Mouse (Mus musculus) megakaryocyte, embryonic 14.5 days (primary cell): ENCODE data around the gene Armc8. TPM values are rescaled to one million over a fixed set of nuclear protein-coding genes. Genes with fewer than 3 reads are reported as not detected.

Experiments
- H3K27me3 ChIP-seq: replicated peaks from 2 replicates; pipeline ENCODE3; 2012; ENCODE audit warnings: inconsistent platforms
- H3K36me3 ChIP-seq: replicated peaks from 2 replicates; pipeline ENCODE3; 2012; ENCODE audit warnings: low read length, inconsistent platforms, mixed read lengths
- H3K4me1 ChIP-seq: 2 replicates; pipeline ENCODE4 v1.6.1; 2012; ENCODE audit warnings: inconsistent platforms
- H3K4me3 ChIP-seq: replicated peaks from 2 replicates; pipeline ENCODE3; 2012; ENCODE audit warnings: moderate library complexity, mild to moderate bottlenecking, inconsistent platforms
- H3K9me3 ChIP-seq: 2 replicates; pipeline ENCODE4 v1.6.1; 2012; ENCODE audit warnings: inconsistent platforms
- FLI1 ChIP-seq: IDR thresholded peaks from 2 replicates; pipeline ENCODE4 v1.6.1; 2012; ENCODE audit warnings: low read length, inconsistent platforms, mixed read lengths
- GATA1 ChIP-seq: IDR thresholded peaks from 3 replicates; pipeline ENCODE4 v1.6.1; 2012; ENCODE audit warnings: mixed read lengths, low read length, inconsistent platforms, borderline replicate concordance
- polyA plus RNA-seq: library from polyadenylated mRNA; stranded (reverse); fragments of >175 nt; gene quantifications from 2 replicates; pipeline ENCODE4 v1.2.3, GENCODE M21; 2012; ENCODE audit warnings: low replicate concordance; ENCODE audit not compliant: insufficient read depth

Armc8 gene
- polyA plus RNA-seq, 1 experiment: 1.1 TPM

DNA sequence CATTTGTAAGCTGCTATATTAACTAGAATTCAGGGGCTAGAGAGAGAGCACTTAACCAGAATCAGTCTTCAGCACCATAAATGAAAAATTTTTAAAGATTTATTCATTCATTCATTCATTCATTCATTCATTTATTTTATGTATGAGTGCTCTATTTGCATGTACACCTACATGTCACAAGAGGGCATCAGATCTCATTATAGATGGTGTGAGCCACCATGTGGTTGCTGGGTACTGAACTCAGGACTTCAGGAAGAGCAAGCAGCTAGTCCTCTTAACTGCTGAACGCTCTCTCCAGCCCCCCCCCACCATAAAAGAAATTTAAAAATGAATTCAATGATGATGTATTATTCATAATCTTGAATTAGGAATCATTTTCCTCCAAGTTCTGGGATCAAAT lies 22.4 kb downstream of the Armc8 start:
- TF ChIP-seq GATA1 (no peak), FLI1 (no peak)
- Histone ChIP-seq H3K4me1 (no peaks in the 10 kb centered on the region), H3K27me3 (no peaks in the 10 kb centered on the region), H3K4me3 (no peak overlapping the region), H3K36me3 (peaks cover 23% of the 10 kb centered on the region), H3K9me3 (no peaks in the 10 kb centered on the region)

DNA sequence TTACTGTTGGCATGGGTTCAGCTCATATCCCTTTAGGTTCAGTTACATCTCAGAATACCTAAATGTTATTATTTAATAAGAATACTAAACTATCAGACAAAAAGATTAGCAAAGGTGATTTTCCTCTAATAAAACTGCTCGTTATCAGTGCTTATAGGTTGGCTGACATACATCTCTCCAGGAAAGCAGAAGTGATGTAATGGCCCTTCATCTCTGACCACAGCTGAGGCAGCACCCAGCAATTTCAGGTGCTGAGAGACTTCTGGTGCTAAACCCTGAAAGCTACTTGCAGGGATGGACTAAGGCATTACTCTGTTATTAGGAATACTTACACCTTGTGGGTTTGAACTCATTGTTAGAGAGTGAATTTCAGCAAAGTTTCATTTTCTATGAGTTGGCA lies 36.8 kb downstream of the Armc8 start:
- Histone ChIP-seq H3K36me3 (peaks cover 93% of the 10 kb centered on the region), H3K4me3 (no peak overlapping the region), H3K4me1 (no peaks in the 10 kb centered on the region), H3K9me3 (no peaks in the 10 kb centered on the region), H3K27me3 (no peaks in the 10 kb centered on the region)
- TF ChIP-seq GATA1 (no peak), FLI1 (no peak)

DNA sequence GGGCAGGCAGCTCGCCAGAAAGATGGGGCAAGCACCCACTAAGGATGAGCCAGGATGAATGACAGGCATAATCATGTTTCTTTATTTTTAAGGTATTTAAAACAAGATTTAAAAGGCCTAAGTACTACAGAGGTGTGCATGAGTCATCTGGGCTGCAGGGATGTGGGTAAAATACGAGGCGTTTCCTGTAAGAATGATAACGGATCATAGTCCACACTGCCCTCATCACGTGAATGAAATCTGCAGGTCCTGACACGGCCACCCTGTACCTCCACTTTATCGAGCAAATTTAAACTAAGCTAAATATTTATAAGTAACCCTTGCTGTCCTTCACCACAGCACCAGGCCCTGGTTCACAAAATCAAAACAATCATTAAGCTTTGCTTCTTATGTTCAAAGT lies 62.8 kb downstream of the Armc8 start:
- Histone ChIP-seq H3K4me3 (no peak overlapping the region), H3K36me3 (peaks cover 58% of the 10 kb centered on the region), H3K27me3 (no peaks in the 10 kb centered on the region), H3K9me3 (no peaks in the 10 kb centered on the region), H3K4me1 (peaks cover under 1% of the 10 kb centered on the region; the same call in 1 of the 2 replicates)
- no peak for TF ChIP-seq FLI1
- no peak for TF ChIP-seq GATA1

DNA sequence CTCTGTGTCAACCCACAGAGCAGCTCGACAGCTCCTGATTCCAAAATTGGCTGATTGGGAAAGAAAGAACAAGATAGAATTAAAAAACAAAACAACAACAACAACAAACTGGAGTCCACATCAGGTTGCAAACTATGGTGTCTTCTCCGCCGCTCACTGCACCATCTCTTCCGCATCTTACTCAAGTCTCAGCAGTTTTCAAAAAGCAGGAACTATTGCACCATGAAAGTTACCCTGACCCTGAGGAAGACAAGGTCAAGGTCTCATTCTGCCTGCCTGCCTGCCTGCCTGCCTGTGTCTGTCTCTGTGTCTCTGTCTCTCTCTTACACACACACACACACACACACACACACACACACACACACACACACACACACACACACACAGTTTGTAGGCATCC lies 69.4 kb downstream of the Armc8 start:
- peaks cover 63% of the 10 kb centered on the region for H3K36me3 ChIP-seq
- TF ChIP-seq FLI1 (no peak), GATA1 (no peak)
- H3K27me3 ChIP-seq: no peaks in the 10 kb centered on the region
- peaks cover 13% of the 10 kb centered on the region for H3K4me1 ChIP-seq
- peaks cover 1% of the 10 kb centered on the region; the same call in 1 of the 2 replicates for H3K9me3 ChIP-seq
- no peak overlapping the region for H3K4me3 ChIP-seq

DNA sequence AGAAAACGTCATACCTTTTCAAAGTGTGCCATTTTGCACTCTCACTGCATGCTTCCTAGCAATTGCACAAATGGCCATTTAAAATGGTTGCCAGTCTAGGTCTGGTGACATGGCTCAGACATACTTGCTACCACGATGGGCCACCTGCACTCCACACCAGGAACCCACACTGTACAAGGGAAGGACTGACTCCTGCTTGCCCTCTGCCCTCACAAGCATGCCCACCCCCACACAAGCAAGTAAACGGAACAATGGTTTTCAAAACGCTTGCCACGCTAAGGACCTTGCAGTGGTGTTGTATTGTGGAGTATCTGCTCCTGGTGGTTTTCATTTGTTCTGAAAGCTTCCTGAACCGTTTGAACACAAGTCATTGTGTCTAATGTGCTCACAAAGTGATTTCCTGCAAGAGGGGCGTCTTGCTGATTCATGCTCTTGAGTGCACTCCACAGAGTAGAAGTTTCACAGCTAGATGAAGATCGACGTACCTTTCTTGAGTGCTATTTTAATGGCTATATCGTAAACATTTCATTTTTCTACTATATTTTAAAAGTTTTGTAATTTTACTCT lies 76.0 kb downstream of the Armc8 start:
- Histone ChIP-seq H3K9me3 (peaks cover 3% of the 10 kb centered on the region; the same call in 1 of the 2 replicates), H3K27me3 (no peaks in the 10 kb centered on the region), H3K36me3 (peaks cover 75% of the 10 kb centered on the region), H3K4me1 (peaks cover 22% of the 10 kb centered on the region), H3K4me3 (peak overlapping the region; percentile 84)
- no peak for TF ChIP-seq FLI1
- TF ChIP-seq GATA1: no peak

DNA sequence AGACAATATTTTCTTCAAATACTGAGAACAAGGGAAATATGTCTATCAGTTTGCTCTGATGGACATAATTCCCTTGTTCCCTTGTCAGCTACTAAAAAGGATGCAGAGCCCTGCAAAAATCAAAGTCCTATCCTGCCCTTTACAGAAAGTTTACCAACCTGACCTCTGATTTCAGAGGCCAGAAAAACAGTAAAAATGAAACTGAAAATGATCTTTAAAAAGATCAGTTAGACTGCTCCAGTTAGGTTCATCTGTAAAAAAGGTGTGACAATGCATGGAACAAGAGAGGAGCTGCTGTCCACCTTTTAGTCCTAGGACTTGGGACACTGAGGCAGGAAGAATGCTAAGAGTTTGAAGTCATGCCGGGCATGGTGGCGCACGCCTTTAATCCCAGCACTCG lies 77.6 kb downstream of the Armc8 start:
- H3K36me3 ChIP-seq: peaks cover 76% of the 10 kb centered on the region

DNA sequence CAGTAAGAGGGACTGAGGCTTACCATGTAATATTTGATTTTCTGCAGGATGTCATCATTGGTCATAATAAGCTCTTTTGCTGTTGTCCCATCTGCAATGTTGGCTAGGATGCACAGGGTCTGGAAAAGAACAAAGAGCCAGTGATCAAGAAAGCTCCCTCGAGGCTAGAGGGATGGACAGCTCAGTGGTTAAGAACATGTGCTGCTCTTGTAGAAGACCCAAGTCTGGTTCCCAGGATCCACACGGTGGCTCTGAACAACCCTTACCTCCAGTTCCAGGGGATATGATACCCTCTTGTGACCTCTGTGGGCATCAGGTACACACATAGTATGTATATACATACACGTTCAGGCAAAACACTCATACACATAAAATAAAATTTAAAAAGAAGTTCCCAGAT lies 80.9 kb downstream of the Armc8 start:
- Histone ChIP-seq H3K27me3 (no peaks in the 10 kb centered on the region), H3K36me3 (peaks cover 84% of the 10 kb centered on the region), H3K4me3 (no peak overlapping the region), H3K9me3 (no peaks in the 10 kb centered on the region), H3K4me1 (peaks cover 46% of the 10 kb centered on the region)
- no peak for TF ChIP-seq FLI1
- no peak for TF ChIP-seq GATA1

More for the DNA sequence above, 77.6 kb downstream of the Armc8 start:
- peaks cover 28% of the 10 kb centered on the region for H3K4me1 ChIP-seq
- H3K4me3 ChIP-seq: no peak overlapping the region
- TF ChIP-seq FLI1 (no peak), GATA1 (no peak)
- peaks cover 3% of the 10 kb centered on the region; the same call in 1 of the 2 replicates for H3K9me3 ChIP-seq
- H3K27me3 ChIP-seq: no peaks in the 10 kb centered on the region

DNA sequence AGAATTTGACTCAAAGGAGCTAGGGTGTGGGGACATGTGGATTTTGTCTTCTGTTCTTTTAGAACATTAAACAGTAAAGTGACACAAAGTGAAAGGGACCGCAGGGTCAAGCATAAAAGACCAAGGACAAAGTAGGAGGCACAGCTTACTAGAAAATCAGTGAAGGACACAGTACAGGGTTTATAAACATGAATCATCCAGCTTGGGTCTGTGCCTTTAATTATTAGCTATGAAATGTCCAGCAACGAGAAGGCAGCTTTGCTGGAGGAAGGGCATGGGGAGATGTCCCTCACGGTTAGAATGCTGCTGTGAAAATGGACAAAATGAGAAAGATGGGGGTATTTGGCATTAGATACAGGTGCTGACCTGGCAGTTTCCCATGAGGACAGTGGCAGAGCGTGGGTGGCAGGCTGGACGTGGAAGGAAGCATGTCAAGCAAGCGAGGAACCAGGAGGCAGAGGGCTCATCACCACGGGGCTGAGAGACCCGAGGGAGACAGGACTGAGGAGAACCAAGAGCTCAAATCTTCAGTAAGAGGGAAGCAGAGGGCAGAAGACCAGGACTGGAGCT lies 81.5 kb downstream of the Armc8 start:
- Histone ChIP-seq H3K9me3 (no peaks in the 10 kb centered on the region), H3K4me3 (no peak overlapping the region), H3K27me3 (no peaks in the 10 kb centered on the region), H3K4me1 (peaks cover 39% of the 10 kb centered on the region), H3K36me3 (peaks cover 86% of the 10 kb centered on the region)
- TF ChIP-seq FLI1: no peak
- no peak for TF ChIP-seq GATA1

DNA sequence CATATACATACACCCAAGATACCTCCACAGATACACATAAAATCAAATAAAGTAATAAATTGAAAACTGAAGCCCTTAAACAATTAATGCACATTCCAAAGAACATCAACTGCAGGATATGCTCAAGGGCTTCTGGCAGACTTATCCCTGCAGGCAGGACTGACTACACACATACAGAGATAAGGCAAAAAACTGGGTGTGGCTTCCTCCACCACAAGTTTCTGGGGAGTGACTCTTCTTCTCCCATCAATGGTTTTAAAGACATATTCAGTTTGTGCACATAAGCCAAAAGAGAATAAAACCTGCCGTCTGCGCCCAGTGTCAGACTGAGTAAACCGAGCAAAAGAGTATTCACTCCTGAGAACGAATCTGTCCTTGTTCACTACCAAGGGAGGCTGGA lies 83.6 kb downstream of the Armc8 start:
- no peak for TF ChIP-seq GATA1
- no peak for TF ChIP-seq FLI1
- no peaks in the 10 kb centered on the region for H3K27me3 ChIP-seq
- no peaks in the 10 kb centered on the region for H3K9me3 ChIP-seq
- no peak overlapping the region for H3K4me3 ChIP-seq
- H3K36me3 ChIP-seq: peaks cover 97% of the 10 kb centered on the region
- peaks cover 36% of the 10 kb centered on the region for H3K4me1 ChIP-seq

DNA sequence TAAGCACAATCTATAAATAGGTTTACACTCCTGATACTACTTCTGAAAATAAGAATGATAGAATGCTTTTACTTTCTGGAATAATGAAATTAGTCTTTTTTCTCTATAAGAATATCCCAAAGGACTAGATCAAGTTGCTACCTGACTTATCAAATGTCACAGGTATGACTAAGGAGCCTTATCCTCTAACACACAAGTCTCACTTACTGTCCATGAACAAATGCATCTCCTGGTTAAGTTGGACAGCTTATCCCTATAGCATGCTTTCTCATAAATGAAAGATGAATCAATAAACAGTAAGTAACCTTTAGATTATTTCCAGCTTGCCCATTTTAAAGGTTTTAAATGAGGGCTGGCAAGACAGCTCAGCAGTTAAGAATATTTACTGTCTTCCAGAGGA lies 84.1 kb downstream of the Armc8 start:
- TF ChIP-seq GATA1: no peak
- no peak for TF ChIP-seq FLI1

DNA sequence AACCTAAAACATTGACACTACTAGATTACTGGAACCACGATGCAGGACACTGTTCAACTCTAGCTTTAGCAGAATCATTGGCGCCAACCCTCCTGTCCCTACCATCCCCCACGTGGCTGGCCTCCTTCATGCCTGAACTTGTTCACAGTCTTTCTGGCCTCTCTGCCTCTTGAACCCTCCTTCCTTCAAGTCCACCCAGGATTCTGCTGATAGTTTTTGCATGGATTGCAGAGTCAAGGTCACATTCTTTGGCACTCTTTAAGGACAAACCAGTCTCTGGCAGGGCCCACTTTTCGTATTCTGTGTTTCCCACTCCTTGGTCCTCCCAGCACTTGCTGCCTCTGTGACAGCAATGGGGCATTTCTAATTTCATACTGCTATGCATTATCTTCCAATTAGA lies 85.5 kb downstream of the Armc8 start:
- Histone ChIP-seq H3K4me1 (peaks cover 42% of the 10 kb centered on the region), H3K27me3 (no peaks in the 10 kb centered on the region), H3K9me3 (no peaks in the 10 kb centered on the region), H3K36me3 (peaks cover 93% of the 10 kb centered on the region), H3K4me3 (no peak overlapping the region)
- no peak for TF ChIP-seq GATA1
- no peak for TF ChIP-seq FLI1

More for the DNA sequence above, 84.1 kb downstream of the Armc8 start:
- Histone ChIP-seq H3K27me3 (no peaks in the 10 kb centered on the region), H3K36me3 (peaks cover 94% of the 10 kb centered on the region), H3K9me3 (no peaks in the 10 kb centered on the region), H3K4me1 (peaks cover 36% of the 10 kb centered on the region), H3K4me3 (no peak overlapping the region)
